Mouse (Mus musculus) brain, embryonic 18.5 days (tissue): ENCODE measurements around the gene Olfr868.

Experiments used
- DNase-seq: peaks from one replicate; pipeline ENCODE4 v3.0.0-alpha.2; 2012; ENCODE audit warnings: low read depth, low spot score

Olfr868 gene

GRCm38 (mm10) chr9:20098326-20098725 is at the start of gene Olfr868:
Gene Olfr868 (plus strand): TSS chr9:20098626.
- no peak for DNase-seq

GRCm38 (mm10) chr9:20057462-20057861 is 41.0 kb upstream of the Olfr868 start, which contains the start of gene Olfr867:
Gene Olfr867 (minus strand): TSS chr9:20057562.
- DNase-seq, result no peak

- no peak for DNase-seq
These were observed 28.2 kb upstream of the Olfr868 start for GRCm38 (mm10) chr9:20070236-20070635.

- DNase-seq, result no peak
These were observed 27.1 kb upstream of the Olfr868 start for GRCm38 (mm10) chr9:20071291-20071690.

- no peak for DNase-seq
These were observed 24.8 kb upstream of the Olfr868 start for GRCm38 (mm10) chr9:20073523-20074177.

GRCm38 (mm10) chr9:20128709-20129108 is 30.3 kb downstream of the Olfr868 start, which contains the start of gene Olfr869:
Gene Olfr869 (plus strand): TSS chr9:20129009.
- DNase-seq, result no peak

- DNase-seq, result no peak
These were observed 51.3 kb downstream of the Olfr868 start for GRCm38 (mm10) chr9:20149706-20150105.
